Comparison of ENCODE assay signal across 8 mouse cellular contexts in the genomic region with DNA sequence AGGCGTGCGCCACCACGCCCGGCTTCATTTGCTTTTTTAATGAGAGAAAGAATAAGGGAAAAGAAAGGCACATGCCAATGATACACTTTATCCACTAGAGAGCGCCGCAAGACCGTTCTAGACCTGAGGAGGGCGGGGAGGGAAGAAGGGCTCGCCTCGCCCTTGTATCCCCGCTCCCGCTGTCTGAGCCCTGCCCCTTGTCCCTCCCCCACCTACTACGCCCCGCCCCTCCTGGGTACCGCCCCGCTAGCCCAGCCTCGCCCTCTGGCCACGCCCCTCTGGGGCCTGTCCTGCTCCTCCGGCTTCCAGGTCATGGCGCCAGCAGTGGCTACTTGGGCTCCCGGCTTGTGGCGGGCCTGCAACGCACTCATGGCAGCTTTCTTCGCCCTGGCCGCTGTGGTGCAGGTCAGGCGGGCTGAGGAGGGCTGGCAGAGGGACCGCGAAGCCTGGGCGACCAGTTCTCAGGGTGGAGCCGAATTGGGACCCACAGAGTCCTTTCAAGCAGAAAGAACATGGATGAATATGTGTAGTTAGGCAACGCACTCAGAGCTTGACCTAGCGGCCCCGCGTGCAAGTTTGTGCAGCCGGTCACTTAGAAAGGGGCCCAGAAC. TPM values are rescaled to one million over a fixed set of nuclear protein-coding genes. Genes with fewer than 3 reads are reported as not detected.
DNase-seq lines count a peak whose midpoint lies in the region; ATAC-seq and TF ChIP-seq lines count a peak whose summit lies in the region.

A gene (plus strand): TSS at position 288 of the 611 bp plus-strand sequence.

- WGBS in forebrain, embryonic 15.5 days: 2% methylated on average over 35 of the region's 35 CpGs
- 1% methylated on average over 35 of the region's 35 CpGs for WGBS in lung, adult 2 months

- in situ Hi-C loops in ES-E14 (cut with MboI; ENCODE audit: low sequenced_read_pairs in 2 of 2, unreplicated experiment in 2 of 2): loop anchor here in 1 of 2 experiments (5.0 to 25.0 kb wide), 2 partner anchors 57 to 1213 kb away; a partner anchor contains a TSS

- H3K4me2 ChIP-seq in forebrain, embryonic 15.5 days (replicated peaks): peak within 1 kb of the TSS; percentile 56

- peaks cover 2 to 6% of the 10 kb centered on the region in 2 experiments; a peak in 3 of 4 replicates for H3K4me1 ChIP-seq in ES-E14 (ENCODE audit: control insufficient read depth in 2 of 2, insufficient read depth in 2 of 2, low read length in 2 of 2, poor library complexity in 1 of 2)
- H3K4me1 ChIP-seq in forebrain, embryonic 15.5 days: peaks cover 20% of the 10 kb centered on the region
- H3K4me1 ChIP-seq in lung, adult 2 months (ENCODE audit: control insufficient read depth, insufficient read depth, low read length): peaks cover 4% of the 10 kb centered on the region

- peak within 1 kb of the TSS; percentile 77 to 83 for H3K4me3 ChIP-seq in ES-E14 (ENCODE audit: insufficient read depth in 1 of 2, low read depth in 1 of 2, low read length in 2 of 2, poor library complexity in 1 of 2, severe bottlenecking in 1 of 2)
- H3K4me3 ChIP-seq in forebrain, embryonic 15.5 days: peak within 1 kb of the TSS; percentile 41
- H3K4me3 ChIP-seq in lung, adult 2 months (replicated peaks; ENCODE audit: extremely low read depth, low read depth, low read length): peak within 1 kb of the TSS; percentile 70

- H3K9me3 ChIP-seq in ES-E14 (ENCODE audit: control insufficient read depth, insufficient read depth, low read depth, low read length): no peaks in the 10 kb centered on the region
- H3K9me3 ChIP-seq in forebrain, embryonic 15.5 days: no peaks in the 10 kb centered on the region

- DNase-seq in ES-E14 (ENCODE audit: low read depth, low spot score): peak; percentile 97
- peak; percentile 90 for DNase-seq in cerebellum, adult 11-12 months
- peak; percentile 88 for DNase-seq in heart, postnatal 25 days (ENCODE audit: low spot score)
- peak; percentile 75 to 86 for DNase-seq in layer of hippocampus, adult 18-20 months (ENCODE audit: low spot score in 2 of 2)
- peak; percentile 89 for DNase-seq in lung, adult 2 months
- peak; percentile 85 to 86 for DNase-seq in thymus, adult 18-20 months

- no peaks in the 10 kb centered on the region for H3K36me3 ChIP-seq in ES-E14 (ENCODE audit: control insufficient read depth, insufficient read depth, low read length, poor library complexity, severe bottlenecking)
- no peaks in the 10 kb centered on the region for H3K36me3 ChIP-seq in forebrain, embryonic 15.5 days

- peak; percentile 98 for ATAC-seq in forebrain, embryonic 15.5 days (replicated peaks)
- ATAC-seq in neutrophil, adult 5-6 weeks (ENCODE audit: extremely low read depth, insufficient number of reproducible peaks, low FRiP score, poor library complexity, severe bottlenecking): peak; percentile 98

- H3K27me3 ChIP-seq in forebrain, embryonic 15.5 days: no peaks in the 10 kb centered on the region

- intact Hi-C loops in heart, postnatal 25 days (cut with DNase I): loop anchor here (1.0 to 5.0 kb wide), 3 partner anchors 27 to 77 kb away; a partner anchor contains a TSS

- peak; percentile 81 for TF ChIP-seq CTCF in lung, adult 2 months (IDR thresholded peaks at IDR 0.05; ENCODE audit: insufficient read depth, low read length)

- H3K27ac ChIP-seq in ES-E14 (ENCODE audit: insufficient read depth, low read depth, low read length, poor library complexity, severe bottlenecking): peak within 1 kb of the TSS; percentile 66; the same call in 1 of the 2 replicates
- peak within 1 kb of the TSS; percentile 28; the same call in 1 of the 2 replicates for H3K27ac ChIP-seq in forebrain, embryonic 15.5 days (replicated peaks)

- H3K9ac ChIP-seq in ES-E14 (ENCODE audit: insufficient read depth, low read depth, low read length, poor library complexity, severe bottlenecking): peak within 1 kb of the TSS; percentile 88
- peak within 1 kb of the TSS; percentile 43 for H3K9ac ChIP-seq in forebrain, embryonic 15.5 days (replicated peaks)

- TF ChIP-seq POLR2A in lung, adult 2 months (IDR thresholded peaks at IDR 0.05; ENCODE audit: borderline replicate concordance, extremely low read depth, low read depth, low read length): peak; percentile 80

TF ChIP-seq in ES-E14, 5 proteins besides CTCF, POLR2A, EP300 and RAD21:
- TF ChIP-seq HCFC1 (IDR thresholded peaks at IDR 0.05; ENCODE audit: borderline replicate concordance, insufficient read depth, low read length) (no peak), ZC3H11A (IDR thresholded peaks at IDR 0.05; ENCODE audit: borderline replicate concordance, low read depth, low read length) (peak; percentile 83)

RNA-seq across cellular contexts. Expression of the gene that starts here (rescaled TPM):
- 1.6 and 2.3 TPM in 2 replicates for total RNA-seq in ES-E14 (2012; rRNA removed)
- polyA plus RNA-seq in forebrain, embryonic 15.5 days (2015; fragmentation: Nextera tagmentation; extraction: Ambion mirVana): 0.31 and 0.55 TPM in 2 replicates
- 1 to 10 TPM; 1.4 to 1.5 TPM for total RNA-seq in heart, postnatal 25 days (2021)
- under 1 TPM; 0.61 to 0.67 TPM for total RNA-seq in layer of hippocampus, adult 18-20 months (2021)
- 3.1 and 5.8 TPM in 2 replicates for polyA plus RNA-seq in lung, adult 2 months (2012; rRNA removed)
- 1.1 and 2.8 TPM in 2 replicates for total RNA-seq in neutrophil, adult 5-6 weeks (2017)

Comparison
In these comparisons a context has a peak if more than half of its experiments do, and no peak if none do; other contexts are left out.
1. Peak in every context shown above with its lines: DNase-seq, ATAC-seq, H3K4me3 ChIP-seq and H3K27ac ChIP-seq.
2. Peak in ATAC-seq, H3K4me3 ChIP-seq, H3K27ac ChIP-seq, H3K9ac ChIP-seq and H3K4me2 ChIP-seq in forebrain, embryonic 15.5 days; RNA of the gene not detected or under 1 TPM.
3. Peak in DNase-seq in layer of hippocampus, adult 18-20 months; RNA of the gene not detected or under 1 TPM.